Mouse (Mus musculus) MN1 (cell line): Measurements from ENCODE around the gene Clpx.
"Not testable (repeated sequence)": the region's sequence is repeated elsewhere in the genome, so short reads cannot be mapped to it uniquely, and the experiment has no call there.

Experiments
- DNase-seq: peaks from one replicate; pipeline ENCODE4 v3.0.0-alpha.2; 2016; ENCODE audit warnings: low spot score

Clpx gene

GRCm38 (mm10) chr9:65293973-65294715, at the start of gene Clpx:
Gene Clpx (plus strand): TSS chr9:65294260.
- peak; percentile 98 for DNase-seq

GRCm38 (mm10) chr9:65247502-65248376, 46.3 kb upstream of the Clpx start:
- DNase-seq: no peak

- DNase-seq: no peak
Observed at GRCm38 (mm10) chr9:65248377-65248690, 45.7 kb upstream of the Clpx start.

GRCm38 (mm10) chr9:65252026-65252425, 42.0 kb upstream of the Clpx start:
- no peak for DNase-seq

- DNase-seq: no peak
Observed at GRCm38 (mm10) chr9:65255906-65256600, 38.0 kb upstream of the Clpx start.

GRCm38 (mm10) chr9:65257218-65257910, 36.7 kb upstream of the Clpx start:
- DNase-seq: no peak

GRCm38 (mm10) chr9:65259366-65259765, 34.7 kb upstream of the Clpx start:
- no peak for DNase-seq

- no peak for DNase-seq
Observed at GRCm38 (mm10) chr9:65261591-65262230, 32.3 kb upstream of the Clpx start.

GRCm38 (mm10) chr9:65262641-65263120, 31.4 kb upstream of the Clpx start:
- no peak for DNase-seq

- DNase-seq: peak; percentile 43
Observed at GRCm38 (mm10) chr9:65264959-65265358, 29.1 kb upstream of the Clpx start, which contains the start of gene Cilp. Gene Cilp (plus strand): TSS chr9:65265180.

GRCm38 (mm10) chr9:65267742-65268515, 26.1 kb upstream of the Clpx start:
- DNase-seq: peak; percentile 90

GRCm38 (mm10) chr9:65273048-65273809, 20.8 kb upstream of the Clpx start:
- no peak for DNase-seq

- no peak for DNase-seq
Observed at GRCm38 (mm10) chr9:65273873-65274272, 20.2 kb upstream of the Clpx start.

GRCm38 (mm10) chr9:65274851-65275250, 19.2 kb upstream of the Clpx start:
- not testable (repeated sequence) for DNase-seq

GRCm38 (mm10) chr9:65275810-65276530, 18.1 kb upstream of the Clpx start:
- DNase-seq: no peak

GRCm38 (mm10) chr9:65281536-65282151, 12.4 kb upstream of the Clpx start:
- DNase-seq: peak; percentile 14

- DNase-seq: peak; percentile 71
Observed at GRCm38 (mm10) chr9:65283301-65283700, 10.8 kb upstream of the Clpx start.

- not testable (repeated sequence) for DNase-seq
Observed at GRCm38 (mm10) chr9:65288252-65288651, 5.8 kb upstream of the Clpx start.

GRCm38 (mm10) chr9:65289988-65290387, 4.1 kb upstream of the Clpx start:
- no peak for DNase-seq
